Mouse (Mus musculus) E14TG2a.4 (cell line): ENCODE measurements around the gene Gprin1.

Experiments used
- H3K27me3 ChIP-seq: 2 replicates; pipeline ENCODE4 v1.6.1; 2014; ENCODE audit warnings: low read length, control low read depth; ENCODE audit not compliant: insufficient read depth
- H3K36me3 ChIP-seq: 2 replicates; pipeline ENCODE4 v1.6.1; 2014; ENCODE audit warnings: low read length, control low read depth; ENCODE audit not compliant: insufficient read depth
- H3K4me1 ChIP-seq: replicated peaks from 2 replicates; pipeline ENCODE4 v1.6.1; 2014; ENCODE audit warnings: low read depth, low read length, control low read depth
- H3K4me3 ChIP-seq: replicated peaks from 2 replicates; pipeline ENCODE4 v1.5.1; 2014; ENCODE audit warnings: mild to moderate bottlenecking, low read length
- H3K9me3 ChIP-seq: 2 replicates; pipeline ENCODE4 v1.6.1; 2014; ENCODE audit warnings: low read length, control low read depth
- CTCF ChIP-seq: conservative IDR thresholded peaks from 2 replicates; pipeline ENCODE4 v1.5.1; 2014; ENCODE audit warnings: low read length
- NANOG ChIP-seq: IDR thresholded peaks from 2 replicates; pipeline ENCODE4 v1.6.1; 2014; ENCODE audit warnings: borderline replicate concordance, low read length, mixed read lengths
- POU5F1 ChIP-seq: IDR thresholded peaks from 2 replicates; pipeline ENCODE4 v1.6.1; 2014; ENCODE audit warnings: low read length, borderline replicate concordance

Gprin1 gene

DNA sequence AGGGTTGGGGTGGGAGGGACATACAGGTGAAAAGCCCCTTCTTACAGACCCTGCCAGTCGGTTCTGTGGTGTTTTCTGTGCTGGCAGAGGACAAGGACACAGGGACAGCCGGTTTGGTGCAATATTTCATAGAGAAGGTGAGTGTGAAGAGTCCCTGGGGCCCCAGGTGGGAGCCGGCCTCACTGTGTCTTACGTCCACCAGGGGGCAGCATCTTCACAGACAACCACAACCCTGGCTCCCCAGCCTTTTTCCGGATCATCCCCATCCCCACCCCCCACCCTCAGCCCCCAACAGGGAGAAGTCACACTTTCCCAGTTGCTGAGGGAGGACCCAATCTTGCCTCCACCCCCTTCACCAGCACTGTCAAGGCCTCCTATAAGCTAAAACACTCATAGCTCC lies 32.8 kb downstream of the Gprin1 start:
- Histone ChIP-seq H3K9me3 (no peaks in the 10 kb centered on the region), H3K27me3 (peaks cover 22% of the 10 kb centered on the region), H3K36me3 (no peaks in the 10 kb centered on the region), H3K4me1 (peaks cover 29% of the 10 kb centered on the region), H3K4me3 (no peak overlapping the region)
- TF ChIP-seq CTCF, result peak; percentile 52
- no peak for TF ChIP-seq POU5F1

DNA sequence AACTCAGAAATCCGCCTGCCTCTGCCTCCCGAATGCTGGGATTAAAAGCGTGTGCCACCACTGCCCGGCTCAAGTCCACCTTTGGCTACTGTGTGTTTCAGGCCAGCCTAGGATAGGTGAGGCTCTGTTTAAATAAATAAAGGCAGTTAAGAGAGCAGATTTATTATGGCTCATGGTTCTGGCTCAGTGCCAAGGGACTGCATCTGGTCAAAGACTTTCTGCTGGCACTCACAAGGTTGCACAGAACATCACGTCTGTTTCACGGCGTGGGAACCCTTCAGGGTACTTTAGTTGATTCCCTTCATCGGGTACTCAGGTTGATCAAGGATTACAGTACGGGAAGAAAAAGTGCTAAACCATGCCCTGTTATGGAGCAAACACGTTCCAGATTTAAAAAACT lies 34.7 kb downstream of the Gprin1 start:
- Histone ChIP-seq H3K36me3 (no peaks in the 10 kb centered on the region), H3K4me1 (peaks cover 20% of the 10 kb centered on the region), H3K27me3 (peaks cover 23% of the 10 kb centered on the region), H3K9me3 (peaks cover 10% of the 10 kb centered on the region), H3K4me3 (no peak overlapping the region)
- TF ChIP-seq POU5F1, result no peak
- no peak for TF ChIP-seq CTCF
- no peak for TF ChIP-seq NANOG

DNA sequence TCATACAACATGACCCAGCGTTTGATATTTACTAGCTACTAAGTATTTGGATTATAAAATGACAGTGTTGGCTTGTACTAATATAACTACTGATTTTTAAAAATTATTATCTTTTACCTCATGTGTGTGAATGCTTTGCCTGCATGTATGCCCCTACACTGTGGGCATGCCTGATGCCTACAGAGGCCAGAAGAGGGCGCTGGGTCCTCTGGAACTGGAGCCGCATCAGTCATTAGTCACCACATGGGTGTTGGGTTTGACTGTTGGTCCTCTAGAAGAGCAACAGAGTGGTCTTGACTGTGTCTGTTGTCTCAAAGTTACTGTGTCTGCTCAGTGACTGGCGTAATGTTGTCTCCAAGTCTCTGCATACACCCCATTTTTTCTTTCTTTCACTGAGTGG lies 35.3 kb downstream of the Gprin1 start:
- TF ChIP-seq CTCF, result peak; percentile 65
- TF ChIP-seq POU5F1, result no peak
- TF ChIP-seq NANOG, result no peak

GRCm38 (mm10) chr13:54710866-54711265 lies 38.8 kb downstream of the Gprin1 start:
- no peaks in the 10 kb centered on the region for H3K36me3 ChIP-seq
- H3K27me3 ChIP-seq, result peaks cover 9% of the 10 kb centered on the region
- peaks cover 13% of the 10 kb centered on the region for H3K4me1 ChIP-seq
- TF ChIP-seq POU5F1 (no peak), NANOG (no peak), CTCF (no peak)
- H3K4me3 ChIP-seq, result no peak overlapping the region
- peaks cover 10% of the 10 kb centered on the region for H3K9me3 ChIP-seq

More for the DNA sequence above, 35.3 kb downstream of the Gprin1 start:
- H3K9me3 ChIP-seq, result peaks cover 10% of the 10 kb centered on the region
- peaks cover 23% of the 10 kb centered on the region for H3K4me1 ChIP-seq
- H3K27me3 ChIP-seq, result peaks cover 23% of the 10 kb centered on the region
- no peak overlapping the region for H3K4me3 ChIP-seq
- no peaks in the 10 kb centered on the region for H3K36me3 ChIP-seq

GRCm38 (mm10) chr13:54704890-54705289 lies 44.8 kb downstream of the Gprin1 start:
- Histone ChIP-seq H3K4me1 (peaks cover 27% of the 10 kb centered on the region), H3K27me3 (peaks cover 7% of the 10 kb centered on the region), H3K4me3 (no peak overlapping the region), H3K36me3 (no peaks in the 10 kb centered on the region), H3K9me3 (no peaks in the 10 kb centered on the region)
- TF ChIP-seq POU5F1 (no peak), CTCF (no peak), NANOG (no peak)

DNA sequence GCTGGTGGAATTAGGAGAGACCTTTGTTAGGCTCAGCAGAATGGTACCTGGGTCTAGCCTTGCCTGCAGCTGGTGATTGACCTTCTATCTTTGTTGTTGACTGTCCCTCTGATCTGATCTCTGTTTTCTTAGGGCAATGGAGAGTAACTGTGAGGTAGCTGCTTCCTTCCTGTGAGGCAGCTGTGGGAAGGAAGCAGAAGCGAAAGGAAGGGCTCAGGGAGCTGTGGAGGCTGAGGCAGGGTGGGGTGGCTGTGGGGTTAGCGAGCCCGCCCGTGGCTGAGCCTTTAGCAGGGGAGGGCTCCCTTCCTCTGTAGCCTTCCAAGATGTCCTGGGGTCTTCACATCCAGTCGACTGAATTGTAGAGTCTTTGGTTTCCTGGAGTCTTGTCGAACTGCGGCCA lies 47.2 kb downstream of the Gprin1 start:
- Histone ChIP-seq H3K36me3 (no peaks in the 10 kb centered on the region), H3K4me1 (peaks cover 18% of the 10 kb centered on the region), H3K4me3 (no peak overlapping the region), H3K27me3 (peaks cover 7% of the 10 kb centered on the region), H3K9me3 (no peaks in the 10 kb centered on the region)
- TF ChIP-seq NANOG (no peak), POU5F1 (no peak), CTCF (no peak)

- peaks cover 7% of the 10 kb centered on the region for H3K27me3 ChIP-seq
- H3K9me3 ChIP-seq, result no peaks in the 10 kb centered on the region
- TF ChIP-seq NANOG (no peak), CTCF (no peak), POU5F1 (no peak)
- H3K4me3 ChIP-seq, result no peak within 1 kb of the TSS
- H3K4me1 ChIP-seq, result peaks cover 18% of the 10 kb centered on the region
- no peaks in the 10 kb centered on the region for H3K36me3 ChIP-seq
These were observed 48.4 kb downstream of the Gprin1 start, which contains the start of gene Cdhr2 for GRCm38 (mm10) chr13:54701243-54701642. Gene Cdhr2, plus strand, starts transcription at chr13:54701461.

DNA sequence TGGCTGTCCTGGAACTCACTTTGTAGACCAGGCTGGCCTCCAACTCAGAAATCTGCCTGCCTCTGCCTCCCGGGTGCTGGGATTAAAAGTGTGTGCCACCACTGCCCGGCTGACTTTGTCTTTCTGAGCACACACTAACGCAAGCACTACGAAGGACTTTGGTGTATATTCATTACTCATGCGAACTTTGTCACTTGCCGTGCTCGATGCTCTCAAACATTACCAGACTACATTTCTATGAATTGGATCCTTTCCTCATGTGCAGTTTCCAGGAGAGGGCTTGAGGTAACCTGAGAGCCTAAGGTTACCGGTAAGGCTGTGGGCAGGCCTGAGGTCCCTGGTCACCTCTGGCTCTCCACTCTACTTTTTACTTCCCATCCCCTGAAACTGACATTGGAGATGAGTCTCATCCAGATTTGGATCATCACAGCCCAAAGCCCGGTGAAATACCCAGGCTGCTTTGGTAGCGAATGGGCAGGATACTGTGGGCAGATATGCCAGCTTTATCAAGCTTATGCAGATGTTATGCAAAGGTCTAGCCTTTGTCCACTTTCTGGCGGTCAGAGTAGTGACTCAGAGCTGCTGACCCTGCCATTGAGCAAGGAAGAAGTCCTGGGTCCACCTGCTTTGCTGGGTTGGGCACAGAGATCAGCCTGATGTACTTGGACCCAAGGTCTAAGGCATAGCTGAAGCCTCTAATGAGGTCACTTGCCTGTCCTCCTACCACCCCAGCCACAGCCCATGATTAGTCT lies 54.0 kb downstream of the Gprin1 start:
- H3K4me3 ChIP-seq, result no peak overlapping the region
- H3K36me3 ChIP-seq, result peaks cover 18% of the 10 kb centered on the region
- no peaks in the 10 kb centered on the region for H3K27me3 ChIP-seq
- peaks cover 40% of the 10 kb centered on the region for H3K4me1 ChIP-seq
- no peaks in the 10 kb centered on the region for H3K9me3 ChIP-seq
- TF ChIP-seq CTCF (no peak), NANOG (no peak), POU5F1 (no peak)

DNA sequence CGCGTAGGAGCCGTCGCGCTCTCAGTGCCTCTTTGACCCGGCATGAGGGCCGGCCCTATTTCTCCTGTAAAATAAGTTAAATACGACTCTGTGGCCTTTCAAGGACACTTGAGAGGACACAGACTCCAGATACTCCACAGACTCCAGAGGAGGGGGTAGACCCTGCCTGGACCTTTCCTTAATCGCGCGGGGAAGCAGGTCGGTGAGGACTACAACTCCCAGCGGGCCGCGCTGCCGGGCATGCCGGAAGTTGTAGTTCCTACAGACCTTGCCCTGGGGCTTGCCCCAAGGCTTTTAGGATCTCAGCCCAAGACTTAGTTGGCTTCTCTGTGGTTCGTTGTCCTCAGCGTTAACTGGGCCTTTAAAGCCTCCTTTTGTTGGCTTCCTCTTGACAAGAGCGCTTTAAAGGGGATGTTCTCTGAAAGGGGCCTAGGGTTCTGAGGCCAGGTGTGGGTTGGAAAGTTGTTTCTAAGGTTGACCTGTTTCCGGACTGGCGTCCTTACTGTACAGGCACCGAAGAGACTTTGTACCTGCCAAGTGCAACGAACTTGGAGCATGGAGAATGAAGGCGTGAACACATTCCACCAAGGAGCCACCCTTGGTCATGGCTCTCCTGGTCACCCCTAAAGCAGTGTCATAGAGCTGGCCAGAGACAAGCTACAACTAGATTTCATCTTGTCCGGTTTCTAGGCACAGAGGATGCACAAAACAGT lies 55.2 kb downstream of the Gprin1 start:
- Histone ChIP-seq H3K36me3 (peaks cover 26% of the 10 kb centered on the region), H3K27me3 (no peaks in the 10 kb centered on the region), H3K4me3 (peak overlapping the region; percentile 100), H3K4me1 (peaks cover 52% of the 10 kb centered on the region), H3K9me3 (no peaks in the 10 kb centered on the region)
- TF ChIP-seq CTCF, result no peak
- no peak for TF ChIP-seq POU5F1
- no peak for TF ChIP-seq NANOG
